Mouse (Mus musculus) embryo, embryonic 11.5 days (tissue): ENCODE measurements around the gene Galns.
A peak's percentile ranks its signal among the peaks of the same experiment; 100 is the strongest.
"Not testable (repeated sequence)": the region's sequence is repeated elsewhere in the genome, so short reads cannot be mapped to it uniquely, and the experiment has no call there.

Experiments
- DNase-seq: peaks from one replicate; pipeline ENCODE4 v3.0.0-alpha.2; 2012; ENCODE audit warnings: low read depth, low spot score

The Galns gene

DNA sequence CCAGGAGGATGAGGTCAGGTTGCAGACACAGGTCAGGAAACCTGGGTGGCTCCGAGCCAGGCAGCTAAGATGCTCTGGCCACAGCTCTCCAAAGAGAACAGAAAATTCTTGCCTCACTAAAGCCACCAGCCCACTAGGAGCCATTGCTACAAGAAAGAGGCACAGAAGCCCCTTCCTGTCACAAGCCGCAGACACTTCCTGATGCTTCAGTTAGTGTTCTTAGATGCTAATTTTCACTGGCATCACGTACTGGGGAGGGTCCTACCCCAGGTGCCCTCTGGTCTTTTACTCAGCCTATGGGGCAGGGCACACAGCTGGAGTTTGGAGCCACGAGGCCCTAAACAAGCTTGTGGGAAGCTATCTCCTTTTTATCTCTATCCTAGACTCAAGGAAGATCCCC lies 15.2 kb downstream of the Galns start:
- DNase-seq, result no peak

DNA sequence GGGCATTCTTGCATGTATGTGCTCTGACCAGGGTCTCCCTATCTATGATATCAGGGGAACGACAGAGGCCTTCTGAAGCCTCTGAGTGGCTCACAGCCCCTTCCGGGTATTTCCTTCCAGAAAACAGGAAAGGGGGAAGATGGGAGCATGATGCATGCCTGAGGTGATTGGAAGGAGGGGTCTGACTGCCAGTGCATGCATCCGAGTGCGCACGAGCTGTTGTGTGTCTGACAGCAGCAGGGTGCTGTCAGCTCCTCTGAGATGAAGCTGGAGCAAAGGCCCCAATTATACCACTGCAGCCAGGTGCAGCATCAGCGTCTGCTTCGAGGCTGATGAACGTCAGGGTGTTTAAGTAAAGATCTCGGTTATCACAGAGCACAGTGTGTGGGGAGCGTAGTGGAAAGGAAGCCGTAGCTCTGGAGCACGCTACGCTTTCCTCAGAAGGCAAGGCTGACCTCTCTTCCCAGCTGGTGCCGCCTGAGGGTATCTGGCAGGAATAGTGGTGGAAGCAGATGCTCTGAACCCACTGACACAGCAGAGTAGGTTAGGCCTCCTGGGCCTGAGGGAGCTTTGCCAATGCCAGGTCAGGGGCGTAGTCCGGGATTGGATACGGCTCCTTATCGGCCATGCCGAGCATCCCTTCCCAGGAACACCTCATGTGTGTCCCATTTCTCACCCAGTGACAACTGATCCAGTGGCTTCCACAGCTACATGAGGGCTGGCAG lies 17.3 kb downstream of the Galns start:
- no peak for DNase-seq

DNA sequence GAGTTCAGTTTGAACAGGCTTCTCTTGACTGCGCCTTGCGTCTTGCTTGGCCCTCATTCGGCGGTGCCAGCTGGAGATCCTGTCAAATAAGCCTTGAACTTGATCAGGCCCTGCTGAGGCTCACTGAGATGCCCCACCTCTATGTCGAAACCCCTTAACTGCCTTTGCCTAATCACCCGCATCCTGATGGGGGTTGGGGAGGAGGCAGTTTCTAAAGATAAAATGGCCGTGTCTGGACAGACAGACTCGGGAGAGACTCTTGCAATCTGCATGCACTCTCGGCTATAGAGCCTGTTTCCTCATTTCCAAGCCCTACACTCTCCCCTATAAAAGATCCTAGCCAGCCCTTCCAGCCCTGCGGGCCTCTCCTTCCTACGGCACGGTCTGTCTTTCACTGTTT lies 18.0 kb downstream of the Galns start:
- no peak for DNase-seq

DNA sequence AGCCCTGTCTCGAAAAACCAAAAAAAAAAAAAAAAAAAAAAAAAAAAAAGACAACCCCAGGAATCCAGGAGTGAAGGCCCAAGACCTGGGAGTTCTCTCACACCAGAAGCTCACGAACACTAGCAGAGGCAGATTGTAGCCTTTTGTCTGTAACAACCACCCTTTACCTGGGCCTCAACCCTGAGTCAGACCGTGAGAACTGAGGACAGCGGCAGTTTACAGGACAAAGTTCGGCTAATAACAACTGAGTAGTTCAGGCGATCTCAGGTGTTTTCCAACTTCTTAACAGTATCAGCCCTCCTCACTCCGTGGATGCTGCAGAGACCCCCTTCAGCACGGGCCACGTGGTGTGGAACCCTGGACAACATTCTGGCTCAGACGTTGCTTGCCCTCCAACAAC lies 24.5 kb downstream of the Galns start:
- DNase-seq, result no peak

DNA sequence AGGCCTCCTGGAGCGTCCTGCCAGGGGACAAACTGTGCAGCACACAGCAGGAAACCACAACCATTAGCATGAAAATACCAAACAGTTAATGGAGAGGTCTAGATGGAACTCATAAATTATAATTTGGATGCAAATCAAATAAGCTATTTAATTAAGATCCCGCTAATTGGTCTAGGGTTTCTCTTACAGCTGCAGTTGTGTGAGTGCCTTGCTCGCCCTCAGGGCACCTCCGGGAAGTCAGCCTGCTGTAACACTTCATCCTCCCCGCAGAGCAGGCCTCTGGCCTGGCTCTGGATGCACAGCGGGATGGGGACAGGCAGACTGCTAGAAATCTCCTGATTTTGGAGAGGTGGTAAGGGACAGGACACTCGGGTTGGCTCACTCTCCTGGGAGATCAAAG lies 25.1 kb downstream of the Galns start:
- DNase-seq, result no peak

DNA sequence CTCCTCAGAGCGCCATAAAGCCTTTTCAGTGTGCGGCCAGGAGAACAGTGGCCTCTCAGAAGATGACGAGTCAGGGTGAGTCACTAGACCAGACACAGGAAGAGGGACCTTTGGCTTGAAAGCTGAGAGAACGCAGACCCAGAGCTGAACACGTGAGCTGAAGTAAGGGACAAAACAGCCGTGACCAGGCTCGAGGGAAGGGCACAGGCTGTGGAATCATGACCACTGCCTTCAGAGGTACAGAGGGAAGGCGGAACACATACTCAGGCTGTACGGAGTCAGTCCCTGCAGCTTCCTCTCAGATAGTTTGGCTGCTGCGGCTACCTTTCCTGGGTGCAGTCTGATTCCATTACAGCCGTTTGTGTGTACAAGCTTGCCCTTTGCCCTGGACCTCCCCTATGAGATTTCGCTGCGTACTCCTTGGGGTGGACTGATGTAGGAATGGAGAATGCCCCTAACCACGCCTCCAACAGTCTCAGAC lies 25.8 kb downstream of the Galns start:
- DNase-seq, result no peak

DNA sequence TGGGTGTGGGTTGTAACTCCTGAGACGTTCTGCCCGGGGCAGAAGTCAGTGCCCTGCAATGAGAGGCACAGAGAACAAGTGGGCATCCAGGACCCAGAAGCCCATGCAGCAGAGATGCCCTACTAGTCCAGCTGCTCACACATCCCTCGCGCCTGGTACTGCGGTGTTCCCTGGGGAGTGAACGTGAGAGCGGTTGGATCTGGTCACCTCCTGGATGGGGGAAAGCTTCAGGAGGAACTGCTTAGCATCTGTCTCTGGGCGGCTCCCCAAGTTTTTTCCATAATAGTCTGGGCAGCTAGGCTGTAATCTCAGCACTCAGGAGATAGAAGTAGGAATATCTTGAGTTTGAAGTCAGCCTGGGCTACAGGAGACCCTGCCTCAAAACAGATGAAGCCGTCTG lies 26.3 kb downstream of the Galns start:
- no peak for DNase-seq

DNA sequence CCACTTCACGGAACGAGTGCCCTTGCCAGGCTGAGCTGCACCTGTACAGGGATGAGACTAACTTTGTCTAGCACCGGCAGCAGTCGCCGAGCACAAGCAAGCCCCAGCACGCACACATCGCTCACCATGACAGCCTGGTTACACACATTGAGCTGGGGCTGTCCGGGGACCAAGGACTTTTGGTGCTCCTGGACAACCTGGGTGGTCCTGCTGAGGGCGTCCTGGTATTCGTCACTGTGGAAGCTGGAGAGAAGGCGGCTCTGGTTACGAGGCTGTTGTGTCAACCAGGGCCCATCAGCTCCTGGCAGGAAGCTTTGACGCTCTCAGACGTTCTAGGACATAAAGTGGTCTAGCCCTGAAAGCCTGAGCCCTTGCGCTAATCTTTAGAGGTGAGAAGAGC lies 30.3 kb downstream of the Galns start:
- no peak for DNase-seq

DNA sequence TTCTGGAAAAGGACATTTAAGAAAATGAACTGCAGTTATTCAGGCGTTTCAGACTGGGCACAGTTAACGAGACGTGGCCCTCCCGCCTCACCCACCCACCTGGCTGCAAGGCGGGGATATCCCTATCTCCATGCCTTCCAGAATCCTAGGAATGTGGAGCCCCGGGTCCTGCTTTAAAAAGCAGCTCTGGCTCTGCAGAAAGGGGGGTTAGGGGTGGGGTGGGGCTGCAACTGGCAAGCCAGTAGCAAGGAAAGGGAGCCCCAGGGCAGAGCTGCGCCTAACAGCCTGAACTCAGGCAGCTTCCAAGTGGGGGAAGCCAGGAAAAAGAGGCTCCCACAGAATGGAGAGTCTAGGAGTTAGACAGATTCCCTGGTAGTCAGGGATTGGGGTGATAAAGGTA lies 32.1 kb downstream of the Galns start:
- no peak for DNase-seq

DNA sequence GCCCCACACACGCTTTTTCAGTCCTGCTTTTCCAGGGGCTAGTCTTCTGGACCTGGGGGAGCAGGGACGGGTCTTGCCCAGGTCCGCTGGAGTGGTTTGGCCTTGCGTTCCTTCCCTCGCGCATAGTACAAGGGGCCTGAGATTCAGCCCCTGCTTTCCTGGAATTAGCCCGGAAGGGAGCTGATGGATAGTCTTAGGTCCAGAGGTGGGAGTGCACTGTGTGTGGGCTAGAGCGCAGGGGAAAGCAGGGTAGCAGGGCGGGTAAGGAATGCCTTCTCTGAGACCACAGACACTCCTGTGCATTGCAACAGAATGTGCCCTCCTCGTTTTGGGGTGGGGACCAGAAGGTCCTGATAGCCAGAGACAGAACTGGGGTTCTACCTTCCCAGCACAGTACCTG lies 34.1 kb downstream of the Galns start:
- DNase-seq, result no peak

DNA sequence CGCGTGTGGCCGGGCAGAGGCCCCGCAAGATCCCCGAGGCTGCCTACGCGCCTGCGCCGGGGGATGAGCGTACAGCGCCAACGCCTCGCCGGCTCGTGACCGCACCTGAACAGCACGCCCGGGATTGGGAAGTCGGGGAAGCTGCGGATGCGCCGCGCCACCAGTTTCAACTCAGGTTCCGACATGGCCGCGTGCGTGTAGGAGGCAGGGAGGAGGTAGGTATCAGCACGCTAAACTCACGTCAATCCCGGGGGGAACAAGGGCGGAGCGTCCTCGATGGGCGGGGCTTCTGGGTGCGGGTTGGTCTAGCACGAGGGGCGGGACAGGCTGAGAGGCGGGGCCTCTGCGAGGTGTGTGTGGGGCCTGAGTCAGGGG lies 34.6 kb downstream of the Galns start, which contains the start of gene Aprt:
Gene Aprt (minus strand): TSS at position 262 of the 375 bp plus-strand sequence.
- DNase-seq, result peak; percentile 91

DNA sequence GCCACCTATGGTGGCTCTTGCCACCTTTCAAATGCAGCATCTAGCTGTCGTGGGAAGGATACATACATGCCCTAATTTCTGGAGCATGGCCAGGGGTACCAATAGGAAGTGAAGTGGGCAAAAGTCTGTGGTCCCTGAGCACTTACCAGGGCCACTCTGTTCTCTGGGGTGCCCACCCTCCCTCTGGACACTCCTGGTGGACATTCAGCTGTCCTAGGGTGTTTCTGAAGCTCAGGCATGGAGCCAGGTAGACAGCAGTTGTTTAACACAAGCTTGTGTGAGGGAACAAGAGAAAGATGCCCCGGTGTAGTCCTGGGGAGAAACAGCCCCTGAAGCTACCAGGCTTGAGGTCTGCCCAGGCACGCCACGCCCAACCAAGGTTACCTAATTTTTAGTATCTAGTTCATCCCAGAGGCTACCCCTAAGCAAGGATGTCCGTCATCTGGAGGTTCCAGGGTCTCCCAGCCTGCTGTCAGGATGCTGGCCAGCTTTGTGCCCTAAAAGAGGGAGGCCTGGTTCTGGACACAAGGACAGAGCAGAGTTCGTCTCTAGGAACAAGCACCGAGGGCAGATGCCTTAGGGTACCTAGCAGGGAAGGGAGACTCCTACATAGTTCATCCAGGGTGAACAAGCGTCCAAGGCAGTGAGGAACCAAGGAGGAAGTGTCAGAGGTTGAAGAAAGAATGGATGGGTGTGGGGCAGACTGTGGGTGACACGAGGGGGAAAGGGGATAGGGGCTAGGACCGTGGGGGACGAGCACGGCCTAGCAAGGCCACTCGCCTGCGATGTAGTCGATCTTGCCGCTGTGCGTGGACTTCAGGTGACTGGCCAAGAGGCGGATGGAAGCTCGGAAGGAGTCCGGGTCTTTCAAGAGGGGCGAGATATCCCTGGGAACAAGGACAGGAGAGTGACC lies 35.3 kb downstream of the Galns start:
- DNase-seq, result no peak

DNA sequence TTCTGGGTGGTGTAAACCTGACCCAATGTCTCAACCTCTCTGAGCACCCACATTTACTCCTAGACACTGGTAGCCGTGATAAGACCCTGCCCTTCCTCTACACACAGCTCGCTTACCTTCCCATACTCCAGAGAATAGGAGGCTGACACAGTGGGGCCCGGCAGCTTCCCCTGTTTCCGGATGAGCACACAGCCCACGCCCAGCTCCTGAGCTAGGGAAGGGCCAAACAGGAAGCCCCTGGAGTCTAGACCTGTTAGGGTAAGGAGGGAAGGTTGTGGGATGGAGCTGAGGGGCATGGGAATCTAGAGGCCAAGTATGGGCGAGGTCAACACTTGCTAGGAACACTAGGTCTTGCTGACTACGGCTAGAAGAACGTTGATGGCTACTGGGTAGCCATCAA lies 36.0 kb downstream of the Galns start:
- DNase-seq, result no peak

DNA sequence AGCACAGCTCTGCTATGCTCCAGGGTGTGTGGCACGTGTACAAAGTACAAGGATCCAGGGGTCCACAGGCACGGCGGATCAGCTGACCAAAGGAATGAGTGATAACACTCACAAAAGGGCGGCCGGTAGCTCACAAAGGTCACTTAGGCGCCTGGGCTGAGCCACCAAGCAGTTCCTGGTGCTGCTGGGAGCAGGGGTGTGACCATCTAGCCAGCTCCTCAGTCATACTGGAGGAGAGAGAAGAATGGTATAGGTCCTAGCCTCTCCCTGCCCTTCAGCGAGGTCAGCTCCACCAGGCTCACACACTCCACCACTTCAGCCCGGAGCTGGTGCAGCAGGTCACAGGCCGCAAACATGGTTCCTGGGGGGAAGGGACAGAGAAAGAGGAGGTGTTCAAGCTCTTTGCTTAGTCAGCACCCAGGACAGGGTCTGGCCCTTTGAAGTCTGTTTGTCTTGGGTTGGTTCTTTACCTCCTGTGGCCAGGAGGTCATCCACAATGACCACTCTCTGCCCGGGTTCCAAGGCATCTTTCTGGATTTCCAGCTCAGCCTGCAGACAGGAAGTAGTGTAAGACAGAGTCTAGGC lies 36.5 kb downstream of the Galns start:
- DNase-seq, result no peak

DNA sequence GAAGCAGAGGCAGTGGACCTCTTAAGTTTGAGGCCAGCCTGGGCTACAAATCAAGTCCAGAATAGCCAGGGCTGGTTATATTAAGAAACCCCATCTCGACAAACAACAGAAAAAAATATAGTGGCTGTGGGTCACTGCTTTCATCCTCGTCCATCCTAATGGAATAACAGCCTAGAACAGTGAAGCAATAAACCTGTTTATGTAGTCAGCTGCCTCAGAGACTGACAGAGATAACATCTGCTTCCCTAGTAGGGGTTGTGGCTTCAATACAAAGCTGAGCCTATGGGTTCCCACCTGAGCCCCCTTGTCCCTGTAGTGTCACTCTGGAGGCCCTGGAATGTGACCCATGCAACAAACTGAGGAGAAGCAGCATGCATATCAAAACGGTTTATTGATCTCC lies 37.0 kb downstream of the Galns start:
- no peak for DNase-seq

DNA sequence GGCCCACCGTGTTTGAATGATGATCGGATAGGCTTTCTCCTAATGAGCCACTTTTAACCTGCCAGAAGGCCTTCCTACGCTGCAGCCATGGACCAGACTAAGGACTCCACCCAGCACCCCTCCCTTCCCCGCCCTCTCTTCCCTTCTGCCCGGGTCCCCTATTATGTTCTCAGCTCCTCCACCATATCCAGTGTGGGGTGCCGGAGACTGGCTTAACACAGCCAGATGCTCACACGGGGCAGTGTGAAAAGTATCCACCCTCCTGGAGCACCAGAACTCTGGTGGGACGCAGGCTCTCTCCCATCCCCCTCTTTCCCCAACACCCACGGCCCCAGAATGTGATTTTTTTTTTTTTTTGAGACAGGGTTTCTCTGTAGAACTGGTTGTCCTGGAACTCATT lies 37.7 kb downstream of the Galns start:
- DNase-seq, result no peak

DNA sequence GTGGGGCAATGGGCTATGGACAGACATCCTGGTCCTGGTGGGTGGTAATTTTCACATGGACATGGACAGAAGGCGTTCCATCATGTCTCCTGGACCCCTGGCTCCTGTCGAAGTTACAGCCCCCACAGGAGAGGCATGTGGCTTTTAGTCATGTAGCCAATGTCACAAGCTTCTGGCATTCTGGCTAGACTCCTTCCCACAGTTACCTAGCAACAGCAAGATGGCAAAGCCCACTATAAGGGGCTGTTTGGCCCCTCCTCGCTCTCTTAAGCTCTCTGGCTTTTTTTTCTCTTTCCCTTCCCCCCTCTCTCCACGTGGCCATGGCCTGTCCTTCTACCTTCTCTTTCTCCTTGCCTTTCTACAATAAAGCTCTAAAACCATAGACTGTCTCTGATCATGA lies 38.1 kb downstream of the Galns start:
- DNase-seq, result not testable (repeated sequence)

DNA sequence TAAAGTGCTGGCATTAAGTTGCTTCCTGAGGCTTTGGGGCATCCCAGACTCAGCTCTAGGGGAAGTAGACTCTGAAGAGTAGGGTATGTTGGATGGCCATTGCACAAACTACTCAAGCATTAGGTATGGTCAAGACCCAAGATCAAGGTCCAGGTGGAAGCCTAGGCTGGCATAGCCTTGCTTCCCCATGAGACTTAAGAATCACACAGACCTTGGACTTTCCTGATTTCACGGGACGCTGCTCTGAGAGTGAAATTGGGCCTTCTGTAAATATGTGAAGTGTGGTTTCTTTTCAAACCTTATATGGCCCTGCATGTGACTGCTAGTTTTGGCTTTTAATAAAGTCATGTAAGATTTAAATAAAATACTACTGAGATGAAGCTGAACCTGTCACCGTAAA lies 38.5 kb downstream of the Galns start:
- no peak for DNase-seq

DNA sequence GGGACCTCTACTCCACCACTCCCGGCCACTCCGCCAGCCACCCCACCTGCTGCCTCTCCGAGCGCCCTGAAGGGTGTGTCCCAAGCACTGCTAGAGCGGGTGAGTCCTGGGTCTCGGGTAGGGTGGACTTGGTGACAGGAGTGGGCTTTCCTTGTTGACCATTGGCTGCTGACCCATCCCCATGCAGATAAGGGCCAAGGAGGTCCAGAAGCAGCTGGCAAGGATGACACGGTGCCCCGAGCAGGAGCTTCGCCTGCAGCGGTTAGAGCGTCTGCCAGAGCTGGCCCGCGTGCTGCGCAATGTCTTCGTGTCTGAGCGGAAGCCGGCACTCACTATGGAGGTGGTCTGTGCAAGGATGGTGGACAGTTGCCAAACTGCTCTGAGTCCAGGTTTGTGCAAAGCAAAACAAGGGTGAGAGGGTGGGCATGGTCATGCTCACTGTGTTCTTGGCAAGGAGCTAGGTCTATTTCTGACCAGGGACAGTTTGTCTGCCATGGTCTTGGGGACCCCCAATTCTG lies 39.5 kb downstream of the Galns start:
- no peak for DNase-seq

DNA sequence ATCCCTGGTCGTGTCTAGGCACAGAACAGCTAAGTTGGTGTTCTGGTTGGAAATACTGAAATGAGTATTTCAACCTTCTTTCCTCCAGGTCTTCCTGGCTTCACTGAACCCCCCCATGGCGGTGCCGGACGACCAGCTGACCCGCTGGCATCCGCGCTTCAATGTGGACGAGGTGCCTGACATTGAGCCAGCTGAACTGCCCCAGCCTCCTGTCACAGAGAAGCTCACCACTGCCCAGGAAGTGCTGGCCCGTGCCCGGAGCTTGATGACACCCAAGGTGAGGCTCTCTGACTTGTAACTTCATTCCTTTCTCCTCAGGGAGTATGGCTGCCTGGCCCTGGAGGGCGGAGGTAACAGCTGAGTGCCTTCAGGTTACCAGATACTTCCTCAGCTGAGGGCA lies 40.1 kb downstream of the Galns start:
- DNase-seq, result no peak

DNA sequence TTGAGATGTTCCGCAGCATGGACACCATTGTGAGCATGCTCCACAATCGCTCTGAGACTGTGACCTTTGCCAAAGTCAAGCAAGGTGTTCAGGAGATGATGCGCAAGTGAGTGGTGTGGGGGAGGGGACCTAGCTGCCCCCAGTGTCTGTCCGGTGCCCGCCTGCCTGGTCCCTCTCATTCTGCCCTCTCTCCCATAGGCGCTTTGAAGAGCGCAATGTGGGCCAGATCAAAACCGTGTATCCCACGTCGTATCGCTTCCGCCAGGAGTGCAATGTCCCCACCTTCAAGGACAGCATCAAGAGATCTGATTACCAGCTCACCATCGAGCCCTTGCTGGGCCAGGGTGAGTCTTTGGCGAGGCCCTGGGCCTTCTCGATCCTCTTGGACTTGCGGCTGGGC lies 41.3 kb downstream of the Galns start:
- DNase-seq, result no peak

DNA sequence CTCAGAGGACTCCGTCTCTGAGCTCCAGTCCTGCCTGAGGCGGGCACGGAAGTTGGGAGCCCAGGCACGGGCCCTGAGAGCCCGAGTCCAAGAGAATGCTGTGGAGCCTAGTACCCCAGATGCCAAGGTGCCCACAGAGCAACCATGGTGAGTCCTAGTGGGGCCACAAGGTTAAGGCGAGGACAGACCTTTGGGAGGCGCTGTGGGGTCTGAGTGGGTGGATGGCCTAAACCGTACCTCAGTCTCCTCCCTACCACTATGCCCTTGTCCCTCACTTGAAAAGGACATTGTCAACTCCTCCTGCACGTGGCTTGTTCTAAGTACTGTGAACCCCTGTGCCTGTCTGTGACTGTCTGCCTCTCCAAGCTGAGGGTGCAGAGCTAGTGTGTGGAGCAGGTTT lies 41.9 kb downstream of the Galns start:
- DNase-seq, result no peak
